Mouse (Mus musculus): ENCODE results near the gene Rnf26. TPM values are rescaled to one million over a fixed set of nuclear protein-coding genes. Genes with fewer than 3 reads are reported as not detected.
A peak's percentile ranks its signal among the peaks of the same experiment; 100 is the strongest.

Gene Rnf26
- total RNA-seq (2012; rRNA removed), result 19.9 and 23.1 TPM in 2 replicates

DNA sequence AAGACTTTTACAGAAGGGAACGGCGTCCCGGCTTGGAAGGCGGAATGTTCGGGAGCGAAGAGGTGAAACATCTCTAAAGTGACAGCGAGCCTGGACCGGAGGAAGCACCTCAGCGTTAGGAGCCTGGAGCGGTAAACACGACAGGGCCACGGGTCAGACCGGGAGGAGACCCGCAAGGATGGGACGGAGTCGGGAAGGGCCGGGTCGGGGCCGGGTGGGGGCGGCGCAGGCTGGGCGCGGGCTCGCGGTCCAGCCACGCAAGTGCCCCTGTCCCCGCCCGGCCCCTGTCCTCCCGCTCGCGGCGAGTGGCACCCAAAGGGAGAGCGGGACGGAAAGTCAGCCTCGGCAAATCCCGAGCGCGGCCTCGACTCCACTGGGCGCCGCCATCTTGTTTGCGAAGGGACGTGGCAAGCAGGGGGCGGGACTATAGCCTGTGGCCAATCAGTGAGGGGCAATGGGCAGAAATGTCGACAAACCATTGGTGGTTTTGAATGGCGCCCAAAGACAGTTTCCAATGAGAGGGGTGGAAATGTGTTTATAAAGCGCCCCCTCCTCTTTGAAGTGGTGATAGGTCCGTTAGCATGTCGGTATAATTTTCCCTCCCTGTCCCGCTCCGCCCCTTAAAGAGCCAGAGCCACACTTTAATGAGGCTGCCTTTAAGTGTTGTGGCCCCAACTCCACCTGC, at the start of gene Rnf26, which contains the start of gene Gm49380:
Gene Rnf26 (minus strand): TSS at position 413 of the 685 bp plus-strand sequence.
Gene Gm49380 (minus strand): TSS at position 396 of the 685 bp plus-strand sequence.
- H3K27ac ChIP-seq (ENCODE audit: insufficient read depth, low read depth, low read length, poor library complexity, severe bottlenecking), result no peak within 1 kb of the TSS
- H3K9me3 ChIP-seq (ENCODE audit: control insufficient read depth, insufficient read depth, low read depth, low read length), result no peaks in the 10 kb centered on the region
- peaks cover 0 to 18% of the 10 kb centered on the region in 2 experiments; a peak in 3 of 4 replicates for H3K4me1 ChIP-seq (ENCODE audit: control insufficient read depth in 2 of 2, insufficient read depth in 2 of 2, low read length in 2 of 2, poor library complexity in 1 of 2)
- peaks cover 8% of the 10 kb centered on the region; the same call in 1 of the 2 replicates for H3K36me3 ChIP-seq (ENCODE audit: control insufficient read depth, insufficient read depth, low read length, poor library complexity, severe bottlenecking)
- peak within 1 kb of the TSS; percentile 88 to 92 for H3K4me3 ChIP-seq (ENCODE audit: insufficient read depth in 1 of 2, low read depth in 1 of 2, low read length in 2 of 2, poor library complexity in 1 of 2, severe bottlenecking in 1 of 2)
- H3K9ac ChIP-seq (ENCODE audit: insufficient read depth, low read depth, low read length, poor library complexity, severe bottlenecking), result peak within 1 kb of the TSS; percentile 82
- TF ChIP-seq ZC3H11A (IDR thresholded peaks at IDR 0.05; ENCODE audit: borderline replicate concordance, low read depth, low read length), result no peak
- peak; percentile 90 for TF ChIP-seq CHD2 (IDR thresholded peaks at IDR 0.05; ENCODE audit: low read depth, low read length)
- TF ChIP-seq ZNF384 (IDR thresholded peaks at IDR 0.05; ENCODE audit: low read depth, low read length), result no peak
- peak; percentile 95 for DNase-seq (ENCODE audit: low read depth, low spot score)
- in situ Hi-C loops (cut with MboI; ENCODE audit: low sequenced_read_pairs in 2 of 2, unreplicated experiment in 2 of 2), result no loop called here

DNA sequence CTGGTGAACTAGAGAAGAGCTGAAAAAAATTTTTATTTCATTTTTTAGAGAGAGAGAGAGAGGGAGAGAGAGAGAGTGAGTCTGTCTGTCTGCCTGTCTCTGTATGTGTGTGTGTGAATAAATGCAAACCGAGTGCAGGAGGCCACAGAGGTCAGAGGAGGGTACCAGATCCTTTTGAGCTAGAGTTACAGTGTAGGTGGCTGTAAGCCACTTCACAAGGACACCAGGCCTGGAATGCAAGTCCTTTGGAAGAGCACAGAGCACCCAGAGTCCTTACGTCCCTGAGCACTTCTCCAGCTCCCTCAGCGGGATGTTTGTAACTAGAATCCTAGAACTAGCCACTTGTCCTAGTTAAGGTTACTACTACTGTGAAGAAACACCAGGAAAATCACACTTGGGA, 46.6 kb upstream of the Rnf26 start:
- Histone ChIP-seq H3K4me1 (ENCODE audit: control insufficient read depth in 2 of 2, insufficient read depth in 2 of 2, low read length in 2 of 2, poor library complexity in 1 of 2) (peaks cover 0 to 2% of the 10 kb centered on the region in 2 experiments; a peak in 1 of 4 replicates), H3K9ac (ENCODE audit: insufficient read depth, low read depth, low read length, poor library complexity, severe bottlenecking) (no peak overlapping the region), H3K27ac (ENCODE audit: insufficient read depth, low read depth, low read length, poor library complexity, severe bottlenecking) (no peak overlapping the region), H3K36me3 (ENCODE audit: control insufficient read depth, insufficient read depth, low read length, poor library complexity, severe bottlenecking) (peaks cover 24% of the 10 kb centered on the region), H3K9me3 (ENCODE audit: control insufficient read depth, insufficient read depth, low read depth, low read length) (no peaks in the 10 kb centered on the region), H3K4me3 (ENCODE audit: insufficient read depth in 1 of 2, low read depth in 1 of 2, low read length in 2 of 2, poor library complexity in 1 of 2, severe bottlenecking in 1 of 2) (no peak overlapping the region)
- DNase-seq (ENCODE audit: low read depth, low spot score), result no peak
- no peak for TF ChIP-seq CHD2 (IDR thresholded peaks at IDR 0.05; ENCODE audit: low read depth, low read length)
- no peak for TF ChIP-seq ZNF384 (IDR thresholded peaks at IDR 0.05; ENCODE audit: low read depth, low read length)
- TF ChIP-seq MAFK (IDR thresholded peaks at IDR 0.05; ENCODE audit: insufficient read depth, low read depth, low read length), result no peak
- no peak for TF ChIP-seq ZC3H11A (IDR thresholded peaks at IDR 0.05; ENCODE audit: borderline replicate concordance, low read depth, low read length)
- TF ChIP-seq HCFC1 (IDR thresholded peaks at IDR 0.05; ENCODE audit: borderline replicate concordance, insufficient read depth, low read length), result no peak
- in situ Hi-C loops (cut with MboI; ENCODE audit: low sequenced_read_pairs in 2 of 2, unreplicated experiment in 2 of 2), result no loop called here

DNA sequence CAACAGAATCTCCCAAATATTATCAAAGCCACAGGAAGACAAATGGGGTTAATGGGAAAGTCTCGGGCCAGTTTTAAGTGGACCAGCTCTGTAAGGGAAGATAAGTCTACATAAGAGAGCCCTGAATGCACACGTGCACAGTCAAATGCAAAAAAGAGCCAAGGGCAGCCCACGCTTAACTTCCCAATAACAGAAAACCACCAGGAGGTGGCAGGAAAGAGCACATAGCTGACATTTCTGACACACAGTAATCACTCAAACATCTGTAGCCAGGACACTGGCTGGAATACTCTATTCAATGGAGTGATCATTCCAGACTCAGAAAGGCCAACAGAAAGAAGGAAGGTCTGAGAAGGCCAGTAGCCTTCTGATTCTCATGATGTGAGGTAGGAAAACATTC, 34.0 kb upstream of the Rnf26 start:
- H3K36me3 ChIP-seq (ENCODE audit: control insufficient read depth, insufficient read depth, low read length, poor library complexity, severe bottlenecking), result peaks cover 11% of the 10 kb centered on the region
- H3K27ac ChIP-seq (ENCODE audit: insufficient read depth, low read depth, low read length, poor library complexity, severe bottlenecking), result no peak overlapping the region
- no peaks in the 10 kb centered on the region for H3K9me3 ChIP-seq (ENCODE audit: control insufficient read depth, insufficient read depth, low read depth, low read length)
- no peak for TF ChIP-seq HCFC1 (IDR thresholded peaks at IDR 0.05; ENCODE audit: borderline replicate concordance, insufficient read depth, low read length)
- no peak for TF ChIP-seq CHD2 (IDR thresholded peaks at IDR 0.05; ENCODE audit: low read depth, low read length)
- no peak for TF ChIP-seq ZC3H11A (IDR thresholded peaks at IDR 0.05; ENCODE audit: borderline replicate concordance, low read depth, low read length)
- no peak for TF ChIP-seq ZNF384 (IDR thresholded peaks at IDR 0.05; ENCODE audit: low read depth, low read length)
- TF ChIP-seq MAFK (IDR thresholded peaks at IDR 0.05; ENCODE audit: insufficient read depth, low read depth, low read length), result no peak
- no peak for DNase-seq (ENCODE audit: low read depth, low spot score)
- no peak overlapping the region for H3K4me3 ChIP-seq (ENCODE audit: insufficient read depth in 1 of 2, low read depth in 1 of 2, low read length in 2 of 2, poor library complexity in 1 of 2, severe bottlenecking in 1 of 2)
- no peak overlapping the region for H3K9ac ChIP-seq (ENCODE audit: insufficient read depth, low read depth, low read length, poor library complexity, severe bottlenecking)
- peaks cover 5 to 7% of the 10 kb centered on the region in 2 experiments; a peak in 3 of 4 replicates for H3K4me1 ChIP-seq (ENCODE audit: control insufficient read depth in 2 of 2, insufficient read depth in 2 of 2, low read length in 2 of 2, poor library complexity in 1 of 2)
- in situ Hi-C loops (cut with MboI; ENCODE audit: low sequenced_read_pairs in 2 of 2, unreplicated experiment in 2 of 2), result no loop called here

DNA sequence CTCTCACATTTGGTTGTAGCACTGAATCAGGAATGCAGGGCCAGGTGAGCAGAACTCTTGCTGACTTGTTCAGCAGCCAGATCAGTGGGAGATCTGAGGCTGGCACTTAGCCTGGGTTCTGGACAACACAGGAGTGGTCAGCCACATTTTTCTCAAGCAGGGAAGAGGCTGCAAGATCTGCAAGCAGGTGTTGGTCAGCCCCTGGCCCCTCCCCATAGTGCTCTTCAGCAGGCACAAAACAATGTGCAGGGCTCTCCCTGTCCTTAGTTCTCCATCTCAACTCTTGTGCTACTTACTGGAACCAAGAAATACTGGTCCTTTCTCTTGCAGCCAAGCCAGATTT, 31.4 kb upstream of the Rnf26 start:
- H3K36me3 ChIP-seq (ENCODE audit: control insufficient read depth, insufficient read depth, low read length, poor library complexity, severe bottlenecking), result peaks cover 18% of the 10 kb centered on the region
- TF ChIP-seq ZNF384 (IDR thresholded peaks at IDR 0.05; ENCODE audit: low read depth, low read length) (no peak), MAFK (IDR thresholded peaks at IDR 0.05; ENCODE audit: insufficient read depth, low read depth, low read length) (no peak)
- H3K9ac ChIP-seq (ENCODE audit: insufficient read depth, low read depth, low read length, poor library complexity, severe bottlenecking), result no peak overlapping the region
- H3K9me3 ChIP-seq (ENCODE audit: control insufficient read depth, insufficient read depth, low read depth, low read length), result no peaks in the 10 kb centered on the region
- DNase-seq (ENCODE audit: low read depth, low spot score), result no peak
- H3K27ac ChIP-seq (ENCODE audit: insufficient read depth, low read depth, low read length, poor library complexity, severe bottlenecking), result no peak overlapping the region; the same call in 1 of the 2 replicates
- in situ Hi-C loops (cut with MboI; ENCODE audit: low sequenced_read_pairs in 2 of 2, unreplicated experiment in 2 of 2), result no loop called here
- H3K4me1 ChIP-seq (ENCODE audit: control insufficient read depth in 2 of 2, insufficient read depth in 2 of 2, low read length in 2 of 2, poor library complexity in 1 of 2), result peaks cover 10 to 28% of the 10 kb centered on the region in 2 experiments
- H3K4me3 ChIP-seq (ENCODE audit: insufficient read depth in 1 of 2, low read depth in 1 of 2, low read length in 2 of 2, poor library complexity in 1 of 2, severe bottlenecking in 1 of 2), result no peak overlapping the region
